ENCODE assay signal across 12 mouse cellular contexts in genomic region chr3:34331889-34332276, GRCm38 (mm10).
DNase-seq lines count a peak whose midpoint lies in the region; ATAC-seq and TF ChIP-seq lines count a peak whose summit lies in the region.
"Had no signal": no experiment of that assay in that cellular context is flagged by ENCODE, and none has a peak within 500 bp of the region (broad histone marks: within the 10 kb centered on the region; RNA-seq: fewer than 3 reads in every experiment).

No protein-coding gene starts in this region.

- H3K9me3 ChIP-seq in forebrain, embryonic 13.5 days (replicated peaks), result no peaks in the 10 kb centered on the region
- no peaks in the 10 kb centered on the region for H3K9me3 ChIP-seq in limb, embryonic 14.5 days (ENCODE audit: control insufficient read depth, low read length)
- H3K9me3 ChIP-seq: heart, embryonic 15.5 days had no signal

- no peak overlapping the region for H3K27ac ChIP-seq in kidney, adult 2 months (ENCODE audit: insufficient read depth, low read depth, low read length)
- H3K27ac ChIP-seq in forebrain, embryonic 13.5 days, result no peak overlapping the region
- H3K27ac ChIP-seq in limb, embryonic 14.5 days (replicated peaks; ENCODE audit: low read depth, low read length), result no peak overlapping the region
- H3K27ac ChIP-seq: heart, embryonic 15.5 days; liver, embryonic 14.5 days had no signal

- intact Hi-C loops in left cerebral cortex, postnatal 4 days (cut with DNase I), result no loop called here

- ATAC-seq in forebrain, embryonic 13.5 days, result peak; percentile 49; the same call in 1 of the 2 replicates
- no peak for ATAC-seq in limb, embryonic 14.5 days (ENCODE audit: low FRiP score, low read depth)

- no peak overlapping the region for H3K4me3 ChIP-seq in kidney, adult 2 months (ENCODE audit: insufficient read depth, low read depth, low read length)
- no peak overlapping the region for H3K4me3 ChIP-seq in forebrain, embryonic 13.5 days
- H3K4me3 ChIP-seq in limb, embryonic 14.5 days (replicated peaks; ENCODE audit: low read length), result no peak overlapping the region
- H3K4me3 ChIP-seq: heart, embryonic 15.5 days had no signal

- no peaks in the 10 kb centered on the region for H3K36me3 ChIP-seq in kidney, adult 2 months (ENCODE audit: control insufficient read depth, insufficient read depth, low read length)
- H3K36me3 ChIP-seq in forebrain, embryonic 13.5 days (ENCODE audit: poor library complexity, severe bottlenecking), result no peaks in the 10 kb centered on the region
- H3K36me3 ChIP-seq in limb, embryonic 14.5 days (ENCODE audit: control insufficient read depth, insufficient read depth, low read length), result no peaks in the 10 kb centered on the region
- H3K36me3 ChIP-seq: heart, embryonic 15.5 days had no signal

- no peak for TF ChIP-seq POLR2A in kidney, adult 2 months (IDR thresholded peaks at IDR 0.05; ENCODE audit: low read depth, low read length)
- no peak for TF ChIP-seq POLR2A in limb, embryonic 14.5 days (IDR thresholded peaks at IDR 0.05; ENCODE audit: borderline replicate concordance, extremely low read depth, insufficient read depth, insufficient read length)

- 11% methylated on average over 5 of the region's 5 CpGs for WGBS in kidney, adult 2 months
- 33% methylated on average over 5 of the region's 5 CpGs for WGBS in forebrain, embryonic 13.5 days
- 13% methylated on average over 5 of the region's 5 CpGs for WGBS in limb, embryonic 14.5 days

- no peaks in the 10 kb centered on the region for H3K27me3 ChIP-seq in kidney, adult 2 months (replicated peaks; ENCODE audit: control insufficient read depth, insufficient read depth, low read length)
- peaks cover 19% of the 10 kb centered on the region for H3K27me3 ChIP-seq in forebrain, embryonic 13.5 days
- H3K27me3 ChIP-seq in limb, embryonic 14.5 days (ENCODE audit: control insufficient read depth, insufficient read depth, low read length), result peaks cover 30% of the 10 kb centered on the region; the same call in 1 of the 2 replicates
- H3K27me3 ChIP-seq: heart, embryonic 15.5 days had no signal

- TF ChIP-seq CTCF in kidney, adult 2 months (conservative IDR thresholded peaks at IDR 0.05; ENCODE audit: insufficient read depth, insufficient read length, low read depth, low read length), result no peak

- peak overlapping the region; percentile 39 for H3K4me2 ChIP-seq in forebrain, embryonic 13.5 days
- H3K4me2 ChIP-seq in limb, embryonic 14.5 days (replicated peaks; ENCODE audit: low read depth, low read length, severe bottlenecking), result peak overlapping the region; percentile 28; the same call in 1 of the 2 replicates
- H3K4me2 ChIP-seq: heart, embryonic 15.5 days had no signal

- no peak overlapping the region for H3K9ac ChIP-seq in forebrain, embryonic 13.5 days
- no peak overlapping the region for H3K9ac ChIP-seq in limb, embryonic 14.5 days (ENCODE audit: low read depth, low read length, severe bottlenecking)
- H3K9ac ChIP-seq: heart, embryonic 15.5 days; liver, embryonic 14.5 days had no signal

- no peaks in the 10 kb centered on the region; the same call in 1 of the 2 replicates for H3K4me1 ChIP-seq in kidney, adult 2 months (ENCODE audit: control insufficient read depth, insufficient read depth, low read length)
- H3K4me1 ChIP-seq in forebrain, embryonic 13.5 days, result peaks cover 25% of the 10 kb centered on the region
- peaks cover 13% of the 10 kb centered on the region; the same call in 1 of the 2 replicates for H3K4me1 ChIP-seq in limb, embryonic 14.5 days (ENCODE audit: control insufficient read depth, insufficient read depth, low read length)
- H3K4me1 ChIP-seq: heart, embryonic 15.5 days had no signal

- peak; percentile 2 for DNase-seq in kidney, adult 2 months
- DNase-seq in kidney, postnatal 10 days, result no peak
- peak; percentile 43 for DNase-seq in 3T3-L1 (ENCODE audit: low read depth, low spot score)
- no peak for DNase-seq in limb, embryonic 14.5 days (ENCODE audit: low spot score)
- DNase-seq in left cerebral cortex, postnatal 4 days, result no peak
- no peak for DNase-seq in T-cell, adult 2 months (ENCODE audit: low spot score)
- DNase-seq in thymus, postnatal 10 days (ENCODE audit: low spot score in 2 of 2), result no peak
- DNase-seq: adrenal gland, postnatal 25 days; gastrocnemius, postnatal 25 days had no signal

Comparison
In these comparisons a context has a peak if more than half of its experiments do, and no peak if none do; other contexts are left out.
1. DNase-seq: peak in kidney, adult 2 months (single experiment) and 3T3-L1 (single experiment); none in kidney, postnatal 10 days (single experiment), limb, embryonic 14.5 days (single experiment), left cerebral cortex, postnatal 4 days (single experiment), T-cell, adult 2 months (single experiment) and thymus, postnatal 10 days (0 of 2).